Mouse (Mus musculus) MEL (cell line): ENCODE results near the gene Olfr414. TPM values are rescaled to one million over a fixed set of nuclear protein-coding genes. Genes with fewer than 3 reads are reported as not detected.
A peak's percentile ranks its signal among the peaks of the same experiment; 100 is the strongest.

Source experiments
- DNase-seq: peaks from one replicate; pipeline ENCODE4 v3.0.0; 2011; ENCODE audit warnings: low read depth, low spot score
- H3K27ac ChIP-seq: 2 replicates; pipeline ENCODE4 v1.5.1; 2012; ENCODE audit warnings: low read depth, mild to moderate bottlenecking, control low read depth, low read length, moderate library complexity; ENCODE audit not compliant: control insufficient read depth
- H3K27me3 ChIP-seq, 2 experiments: fragments of 150-350 bp in 1 of 2; sonication (generic) in 1 of 2; 2 replicates each; pipeline ENCODE4 v1.6.1; 2012; ENCODE audit warnings: low read length in 2 of 2, mild to moderate bottlenecking in 2 of 2, improper control_type of control experiment in 1 of 2, moderate library complexity in 1 of 2; ENCODE audit not compliant: insufficient read depth in 2 of 2, control insufficient read depth in 1 of 2
- H3K36me3 ChIP-seq, 2 experiments: 2 replicates each; pipeline ENCODE4 v1.6.1; 2012 to 2014; ENCODE audit warnings: low read length in 2 of 2, improper control_type of control experiment in 1 of 2, inconsistent platforms in 1 of 2, mild to moderate bottlenecking in 1 of 2; ENCODE audit not compliant: insufficient read depth in 2 of 2, control insufficient read depth in 1 of 2
- H3K4me1 ChIP-seq, 2 experiments: fragments of 150-350 bp in 1 of 2; sonication (generic) in 1 of 2; 2 replicates each; pipeline ENCODE4 v1.6.1; 2012; ENCODE audit warnings: low read length in 2 of 2, improper control_type of control experiment in 1 of 2, mild to moderate bottlenecking in 1 of 2; ENCODE audit not compliant: insufficient read depth in 2 of 2, control insufficient read depth in 1 of 2
- H3K4me3 ChIP-seq, 2 experiments: fragments of 150-350 bp in 1 of 2; sonication (generic) in 1 of 2; 2 replicates each; pipeline ENCODE4 v1.5.1; 2012; ENCODE audit warnings: low read depth in 2 of 2, low read length in 2 of 2, mild to moderate bottlenecking in 2 of 2, moderate library complexity in 2 of 2, control low read depth in 1 of 2, improper control_type of control experiment in 1 of 2; ENCODE audit not compliant: control insufficient read depth in 1 of 2, insufficient read depth in 1 of 2
- H3K79me2 ChIP-seq: 2 replicates; pipeline ENCODE4 v1.6.1; 2012; ENCODE audit warnings: mild to moderate bottlenecking, low read length, moderate library complexity; ENCODE audit not compliant: control insufficient read depth, poor library complexity, insufficient read depth
- H3K9ac ChIP-seq: 2 replicates; pipeline ENCODE4 v1.6.1; 2012; ENCODE audit warnings: low read depth, mild to moderate bottlenecking, control low read depth, low read length, moderate library complexity; ENCODE audit not compliant: control insufficient read depth, poor library complexity, severe bottlenecking
- H3K9me3 ChIP-seq: fragments of 150-350 bp; sonication (generic); replicated peaks from 2 replicates; pipeline ENCODE4 v1.6.1; 2012; ENCODE audit warnings: mild to moderate bottlenecking, low read length, improper control_type of control experiment, moderate library complexity; ENCODE audit not compliant: insufficient read depth
- CHD2 ChIP-seq: IDR thresholded peaks from 2 replicates; pipeline ENCODE4 v1.6.1; 2011; ENCODE audit warnings: low read length, improper control_type of control experiment
- EP300 ChIP-seq, 2 experiments: IDR thresholded peaks; 2 replicates each; pipeline ENCODE4 v1.6.1; 2011; ENCODE audit warnings: improper control_type of control experiment in 2 of 2, low read length in 2 of 2, low read depth in 1 of 2, mild to moderate bottlenecking in 1 of 2
- GATA1 ChIP-seq: IDR thresholded peaks from 2 replicates; pipeline ENCODE4 v1.6.1; 2011; ENCODE audit warnings: low read depth, low read length, improper control_type of control experiment
- MEF2A ChIP-seq: IDR thresholded peaks from 2 replicates; pipeline ENCODE4 v1.6.1; 2014; ENCODE audit warnings: low read depth, mild to moderate bottlenecking, inconsistent platforms, low read length, improper control_type of control experiment; ENCODE audit not compliant: poor library complexity, insufficient replicate concordance, severe bottlenecking; ENCODE audit errors: extremely low read depth
- POLR2AphosphoS5 ChIP-seq: IDR thresholded peaks from 2 replicates; pipeline ENCODE4 v1.6.1; 2012; ENCODE audit warnings: low read depth, borderline replicate concordance, mild to moderate bottlenecking, inconsistent platforms, low read length, moderate library complexity, mixed read lengths
- UBTF ChIP-seq: IDR thresholded peaks from 2 replicates; pipeline ENCODE4 v1.6.1; 2012; ENCODE audit warnings: low read depth, mild to moderate bottlenecking, inconsistent platforms, low read length, improper control_type of control experiment, moderate library complexity, borderline replicate concordance; ENCODE audit not compliant: insufficient read depth
- USF2 ChIP-seq, 2 experiments: IDR thresholded peaks; 2 replicates each; pipeline ENCODE4 v1.6.1; 2011 to 2012; ENCODE audit warnings: improper control_type of control experiment in 2 of 2, low read length in 2 of 2, borderline replicate concordance in 1 of 2, inconsistent platforms in 1 of 2, low read depth in 1 of 2, mild to moderate bottlenecking in 1 of 2; ENCODE audit not compliant: insufficient read depth in 1 of 2
- polyA plus RNA-seq, 2 experiments: library from polyadenylated mRNA; stranded (reverse) in 1 of 2; unstranded in 1 of 2; fragments of >175 nt in 1 of 2; fragments of >200 nt in 1 of 2; gene quantifications; 2 replicates each; pipeline versions ENCODE4 v1.2.1 to v1.2.4; 2012; ENCODE audit warnings: low replicate concordance in 2 of 2, low read depth in 1 of 2; ENCODE audit not compliant: insufficient read length in 2 of 2, insufficient read depth in 1 of 2, missing spikeins in 1 of 2
- total RNA-seq: library from RNA; depleted of rRNA; stranded (reverse); fragments of 300-350 nt; gene quantifications from 2 replicates; pipeline ENCODE4 v1.2.3, GENCODE M21; 2012; rRNA removed

Olfr414 gene
- total RNA-seq = 0.23 TPM in 1 of 2 replicates, not detected in the other
- under 1 TPM in 1 of 2 experiments, not detected in 1; 0.11 TPM for polyA plus RNA-seq

GRCm38 (mm10) chr1:174423764-174424163, at the start of gene Olfr414:
Gene Olfr414, plus strand, starts transcription at chr1:174424064.
- Histone ChIP-seq H3K27me3 (no peaks in the 10 kb centered on the region), H3K36me3 (peaks cover 0 to 22% of the 10 kb centered on the region in 2 experiments; a peak in 2 of 4 replicates), H3K4me3 (no peak within 1 kb of the TSS), H3K4me1 (peaks cover 15 to 18% of the 10 kb centered on the region in 2 experiments), H3K27ac (no peak within 1 kb of the TSS), H3K9me3 (no peaks in the 10 kb centered on the region), H3K9ac (no peak within 1 kb of the TSS), H3K79me2 (no peaks in the 10 kb centered on the region)
- TF ChIP-seq USF2 (IDR thresholded peaks at IDR 0.05; ENCODE audit: borderline replicate concordance in 1 of 2, insufficient read depth in 1 of 2, low read depth in 1 of 2, low read length in 2 of 2) (no peak), CHD2 (no peak), MEF2A (no peak), POLR2AphosphoS5 (no peak), UBTF (no peak)
- no peak for DNase-seq

- DNase-seq = no peak
- no peaks in the 10 kb centered on the region for H3K27me3 ChIP-seq
- no peaks in the 10 kb centered on the region for H3K9me3 ChIP-seq
- no peak within 1 kb of the TSS for H3K27ac ChIP-seq
- no peaks in the 10 kb centered on the region for H3K36me3 ChIP-seq
- no peaks in the 10 kb centered on the region for H3K4me1 ChIP-seq
- TF ChIP-seq EP300 (IDR thresholded peaks at IDR 0.05; ENCODE audit: low read depth in 1 of 2, low read length in 2 of 2) = no peak
- TF ChIP-seq, all 39 proteins: peak for 0
- H3K4me3 ChIP-seq = no peak within 1 kb of the TSS
- H3K9ac ChIP-seq = no peak within 1 kb of the TSS
- H3K79me2 ChIP-seq = no peaks in the 10 kb centered on the region
Observed at GRCm38 (mm10) chr1:174390746-174391145, 33.1 kb upstream of the Olfr414 start, which contains the start of gene Olfr248. Gene Olfr248, plus strand, starts transcription at chr1:174391046.

DNA sequence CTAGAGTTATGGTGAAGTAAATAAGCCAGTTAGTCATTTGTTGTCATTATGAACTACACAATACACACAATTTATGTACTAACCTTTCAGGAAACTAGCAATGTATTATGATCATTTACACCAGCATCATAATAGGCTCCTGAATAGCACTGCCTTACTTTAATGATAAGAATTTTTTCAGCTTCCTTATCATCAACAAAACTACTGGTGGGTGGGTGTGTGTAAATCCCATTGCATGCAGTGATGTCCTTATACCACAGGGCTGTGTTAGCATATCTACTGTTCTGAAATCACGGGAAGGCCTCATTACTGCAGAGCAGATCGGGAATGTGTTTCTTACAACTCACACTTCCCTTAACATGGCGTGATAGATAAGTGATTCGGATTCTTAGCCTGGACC, 905 bp upstream of the Olfr414 start:
- Histone ChIP-seq H3K79me2 (no peaks in the 10 kb centered on the region), H3K27ac (no peak overlapping the region), H3K4me1 (peaks cover 15% of the 10 kb centered on the region in 2 experiments), H3K36me3 (peaks cover 0 to 21% of the 10 kb centered on the region in 2 experiments; a peak in 2 of 4 replicates), H3K9me3 (no peaks in the 10 kb centered on the region), H3K27me3 (no peaks in the 10 kb centered on the region), H3K9ac (no peak overlapping the region), H3K4me3 (no peak overlapping the region)
- DNase-seq = peak; percentile 11
- TF ChIP-seq MEF2A (no peak), GATA1 (0 out of 2 replicates have a peak, but pooled peaks have one; percentile 13)
